Mouse (Mus musculus) granulocyte monocyte progenitor cell, adult 5-6 weeks (primary cell): ENCODE measurements around the gene Dpm3. TPM values are rescaled to one million over a fixed set of nuclear protein-coding genes. Genes with fewer than 3 reads are reported as not detected.

Source experiments
- ATAC-seq: replicated peaks from 2 replicates; pipeline ENCODE4 v1.8.0; 2016; ENCODE audit warnings: mild to moderate bottlenecking, moderate TSS enrichment, inconsistent platforms; ENCODE audit not compliant: poor library complexity, severe bottlenecking
- total RNA-seq, 2 experiments: library from RNA; stranded (forward) in 1 of 2; stranded (reverse) in 1 of 2; fragments of 200-712, 200-1000 nt in 1 of 2; fragments of >200 nt in 1 of 2; fragmentation: Nextera tagmentation in 1 of 2; gene quantifications; 2 replicates each; pipeline ENCODE4 v1.2.3; 2014 to 2017

Dpm3 gene
- total RNA-seq, 2 experiments from 2014 or later = 31.2 to 91.7 TPM

DNA sequence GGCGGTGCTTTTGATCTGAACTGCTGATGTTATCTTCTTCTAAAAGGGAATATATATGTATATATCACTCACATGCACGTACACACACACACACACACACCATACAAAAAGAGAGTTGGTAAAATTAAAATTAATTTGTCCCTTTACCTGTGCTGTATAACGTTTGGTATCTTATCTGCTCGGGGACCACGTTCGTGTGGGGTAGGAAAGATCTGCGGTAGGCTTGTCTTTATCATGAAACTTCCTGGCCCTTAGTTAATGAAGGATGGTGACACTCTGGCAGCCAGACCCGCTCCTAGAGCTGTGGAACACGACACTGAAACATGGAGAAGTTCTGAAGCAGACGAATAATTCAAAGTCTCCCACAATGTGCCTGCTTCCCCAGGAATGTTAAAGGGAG lies 32.7 kb downstream of the Dpm3 start:
- no peak for ATAC-seq

DNA sequence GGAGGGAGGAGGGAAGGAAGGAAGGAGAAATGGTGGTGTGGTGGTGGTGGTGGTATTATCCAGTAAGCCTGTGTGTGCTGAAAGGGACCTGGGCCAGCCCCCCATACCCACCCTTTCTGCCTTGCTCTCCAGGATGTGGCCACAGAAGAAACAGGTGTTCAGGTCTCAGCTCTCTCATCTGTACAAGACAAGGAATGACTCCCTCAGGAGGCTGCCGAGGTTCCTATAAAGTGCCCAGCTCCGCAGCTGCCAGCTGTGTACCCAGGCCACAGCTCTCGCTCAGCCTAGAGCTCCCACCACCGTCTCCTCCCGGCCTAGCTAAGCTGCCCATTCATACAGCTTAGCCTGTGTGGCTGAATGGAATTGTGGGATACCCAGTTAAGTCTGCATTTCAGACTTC lies 33.1 kb downstream of the Dpm3 start:
- no peak for ATAC-seq

DNA sequence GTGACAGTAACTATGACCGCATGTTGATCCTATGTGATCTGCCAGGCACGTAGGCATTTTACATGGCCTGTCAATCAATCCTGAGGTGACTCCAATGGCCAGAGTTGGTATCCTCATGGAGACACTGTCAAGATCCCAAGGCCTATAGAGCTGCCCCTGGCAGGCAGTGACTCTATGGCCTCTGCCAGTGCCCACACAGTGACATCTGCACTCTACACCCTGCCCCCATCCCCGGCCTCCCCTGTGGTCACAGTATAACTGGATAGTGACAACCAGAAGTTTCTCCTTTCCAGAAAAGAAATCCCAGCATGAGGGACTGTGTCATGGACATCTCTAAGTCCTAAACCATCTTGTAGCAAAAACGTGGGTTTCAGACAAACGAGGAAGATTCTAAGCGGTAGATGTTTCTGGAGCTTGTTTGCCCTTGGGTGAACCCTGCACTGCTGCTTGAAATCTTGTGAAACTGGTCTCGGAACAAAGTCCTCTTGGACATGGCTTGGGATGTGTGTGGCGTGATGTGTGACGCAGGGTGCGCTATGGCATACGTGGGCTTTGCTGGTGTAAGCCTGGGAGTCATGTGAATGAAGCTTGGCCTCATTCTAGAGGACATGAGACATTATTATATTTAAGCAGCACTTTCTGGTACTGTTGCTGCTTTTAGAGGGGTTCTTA lies 34.2 kb downstream of the Dpm3 start:
- ATAC-seq = no peak

DNA sequence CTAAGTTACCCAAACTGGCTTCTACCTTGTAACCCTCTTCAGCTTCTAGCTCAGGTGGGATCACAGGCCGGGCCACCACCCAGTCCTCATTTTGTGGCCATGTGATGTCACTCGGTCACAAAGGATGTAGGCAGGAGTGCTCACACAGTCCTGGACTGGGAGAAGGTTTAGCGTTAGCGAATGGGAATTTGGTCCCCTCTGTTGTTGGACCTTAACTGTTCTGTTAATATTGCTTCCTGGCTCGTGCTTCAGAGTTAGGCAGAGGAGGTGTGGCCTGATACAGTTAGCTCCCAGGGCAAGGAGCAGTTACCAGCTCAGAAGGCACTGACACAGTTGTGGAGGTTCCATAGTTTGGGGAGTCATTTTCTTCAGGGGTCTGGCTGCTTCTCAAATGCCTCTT lies 35.0 kb downstream of the Dpm3 start:
- ATAC-seq = no peak

DNA sequence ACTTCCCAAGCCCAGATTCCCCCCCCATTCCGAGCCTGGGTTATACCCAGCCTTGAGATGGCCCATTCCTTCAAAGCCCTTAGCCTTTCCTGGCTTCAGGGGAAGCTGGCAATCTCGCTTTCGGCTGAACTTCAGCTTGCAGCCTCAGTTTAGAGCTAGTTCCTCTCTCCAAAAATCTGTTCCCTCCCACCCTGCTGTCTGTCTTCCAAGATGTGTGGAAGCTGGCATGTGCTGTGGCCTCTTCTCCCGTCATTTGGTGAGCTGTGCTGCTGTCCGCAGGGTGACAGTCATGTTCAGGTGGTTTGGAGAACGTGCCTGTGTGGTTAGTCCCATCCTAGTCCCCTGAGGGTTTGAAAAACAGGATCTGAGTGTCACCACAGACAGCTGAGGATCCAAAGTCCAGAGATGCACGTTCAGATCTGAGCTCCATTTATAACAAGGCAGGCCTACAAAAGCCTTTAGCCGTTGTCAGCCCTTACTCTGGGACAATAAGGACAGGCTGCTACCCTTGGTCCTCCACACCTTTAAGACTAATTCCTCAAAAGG lies 36.6 kb downstream of the Dpm3 start:
- no peak for ATAC-seq

DNA sequence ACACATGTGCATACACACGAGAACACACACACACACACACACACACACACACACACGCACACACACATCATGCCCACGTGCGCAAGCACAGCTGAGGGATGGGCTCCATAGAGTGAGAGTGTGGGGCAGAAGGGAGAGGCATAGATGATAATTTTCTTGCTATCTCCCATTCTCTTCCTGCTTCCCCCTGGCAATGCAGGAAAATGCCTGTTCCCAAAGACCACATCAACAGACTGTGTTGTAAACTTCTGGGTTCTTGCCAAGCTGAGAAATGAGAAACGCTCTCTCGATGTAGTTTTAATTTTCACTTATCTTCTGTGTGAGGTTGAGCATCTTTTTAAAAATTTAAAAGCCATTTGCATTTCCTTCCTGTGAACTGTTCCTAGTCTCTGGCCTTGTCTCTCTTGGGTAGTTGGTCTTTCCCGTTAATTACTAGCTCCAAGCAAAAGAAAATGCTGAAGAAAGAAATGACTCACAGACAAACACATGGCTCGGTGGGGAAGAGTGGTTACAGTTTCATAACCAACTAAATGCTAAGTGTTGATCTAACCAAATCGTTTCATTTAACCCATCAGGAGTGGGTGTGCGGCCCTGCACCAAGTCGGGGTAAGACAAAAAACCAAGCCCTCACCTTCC lies 37.7 kb downstream of the Dpm3 start:
- no peak for ATAC-seq

DNA sequence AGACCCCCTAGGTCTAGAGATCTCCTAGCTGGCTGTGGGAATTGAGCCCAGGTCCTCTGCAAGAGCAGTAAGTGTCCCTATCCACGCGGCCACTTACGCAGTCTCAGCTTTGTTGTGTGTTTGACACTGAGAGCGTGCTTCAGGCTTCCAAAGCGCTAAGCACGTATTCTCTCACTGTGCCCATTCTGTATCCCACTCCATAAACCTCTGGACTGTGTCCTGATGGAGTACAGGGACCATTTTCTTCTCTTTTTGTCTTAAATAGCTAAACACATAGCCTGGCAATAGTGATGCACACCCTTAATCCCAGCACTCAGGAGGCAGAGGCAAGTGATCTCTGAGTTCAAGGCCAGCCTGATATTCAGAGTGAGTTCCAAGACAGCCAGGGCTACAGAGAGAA lies 39.8 kb downstream of the Dpm3 start:
- ATAC-seq = no peak

DNA sequence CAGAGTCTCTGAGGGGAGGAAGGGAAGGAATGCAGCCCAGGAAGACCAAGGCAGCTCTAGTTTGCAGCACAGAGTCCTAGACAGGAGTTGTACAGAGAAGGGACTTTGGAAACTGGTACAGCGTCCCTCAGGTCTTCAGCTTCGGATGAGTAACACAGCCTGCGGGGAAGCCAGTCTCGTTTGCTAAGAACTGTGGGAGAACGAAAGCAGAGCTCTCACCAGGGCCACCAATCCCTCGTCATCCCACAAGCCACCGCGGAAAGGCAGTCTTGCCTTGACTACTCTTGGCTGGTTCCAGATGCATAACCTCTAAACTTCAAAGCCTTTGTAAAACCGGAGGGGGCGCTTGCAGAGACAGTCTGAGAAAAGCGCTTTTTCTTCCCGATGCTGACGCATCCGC lies 40.3 kb downstream of the Dpm3 start:
- peak; percentile 44 for ATAC-seq

DNA sequence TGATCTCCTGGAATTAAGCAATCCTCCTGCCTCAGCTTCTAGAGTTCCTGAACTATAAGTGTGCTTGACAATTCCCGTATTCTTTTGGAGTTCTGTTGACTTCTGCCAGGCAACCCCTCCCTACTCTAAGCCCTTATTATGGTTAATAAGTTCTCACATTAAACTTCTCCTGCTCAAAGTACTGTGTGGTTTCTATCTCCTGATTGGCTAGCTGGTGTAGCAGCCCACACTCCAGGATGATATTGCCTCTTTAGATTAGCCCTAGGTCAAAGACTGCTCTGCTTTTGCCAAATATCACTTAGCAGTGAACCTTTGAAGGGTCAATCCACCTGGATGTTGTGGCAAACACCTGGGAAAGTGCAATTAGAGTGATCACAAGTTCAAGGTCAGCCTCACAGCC lies 40.9 kb downstream of the Dpm3 start:
- ATAC-seq = no peak

DNA sequence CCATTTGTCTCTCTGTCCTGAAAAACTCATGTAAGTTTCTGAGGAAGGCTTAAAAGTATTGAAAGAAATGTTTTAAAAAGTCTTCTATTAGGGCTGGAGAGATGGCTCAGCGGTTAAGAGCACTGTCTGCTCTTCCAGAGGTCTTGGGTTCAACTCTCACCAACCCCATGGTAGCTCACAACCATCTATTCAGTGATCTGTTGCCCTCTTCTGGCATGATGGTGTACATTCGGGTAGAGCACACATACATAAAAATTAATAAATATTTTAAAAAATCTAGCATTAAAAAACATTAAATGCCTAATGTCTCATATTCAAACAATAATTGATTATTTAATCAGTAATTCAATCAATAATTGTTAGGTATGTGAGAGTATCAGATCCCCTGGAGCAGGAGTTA lies 41.4 kb downstream of the Dpm3 start:
- no peak for ATAC-seq

DNA sequence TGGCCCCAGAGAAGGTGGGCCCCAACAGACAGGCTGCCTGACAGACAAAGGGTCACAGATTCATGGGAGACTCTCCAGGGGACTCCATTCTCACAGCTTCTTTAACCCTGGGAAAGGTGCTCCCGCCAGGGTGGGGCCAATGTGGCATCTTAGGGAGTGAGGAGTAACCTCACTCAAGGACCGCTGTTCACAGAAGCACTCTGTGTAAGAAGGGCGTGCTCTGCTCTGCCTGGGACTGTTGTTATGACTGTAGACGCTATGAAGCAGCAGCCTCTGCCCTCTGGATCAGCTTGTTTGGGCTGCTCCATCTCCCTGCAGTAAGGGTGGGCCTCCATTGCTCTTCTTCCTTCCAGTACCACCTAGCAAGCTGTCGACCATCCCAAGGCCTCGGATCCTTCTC lies 45.3 kb downstream of the Dpm3 start:
- ATAC-seq = no peak

DNA sequence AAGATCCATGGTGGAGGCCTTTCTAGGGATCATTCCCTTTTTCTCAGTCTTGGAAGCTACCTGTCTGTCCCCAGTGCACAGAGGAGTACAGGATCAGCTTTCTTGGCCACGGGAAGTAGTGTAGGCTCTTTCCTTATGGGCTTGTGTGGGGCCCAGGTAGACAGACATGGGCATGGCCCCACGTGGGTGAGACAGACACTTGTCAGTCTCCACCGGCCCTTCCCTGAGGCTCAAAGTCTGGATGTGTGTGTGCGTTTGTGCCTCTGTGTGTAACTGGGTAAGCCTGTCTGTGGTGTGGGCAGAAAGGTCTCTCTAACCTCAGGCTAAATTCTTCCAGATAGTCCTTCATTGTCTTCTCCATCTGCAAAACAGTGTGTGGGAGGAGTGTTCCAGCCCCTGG lies 45.9 kb downstream of the Dpm3 start:
- ATAC-seq = no peak

DNA sequence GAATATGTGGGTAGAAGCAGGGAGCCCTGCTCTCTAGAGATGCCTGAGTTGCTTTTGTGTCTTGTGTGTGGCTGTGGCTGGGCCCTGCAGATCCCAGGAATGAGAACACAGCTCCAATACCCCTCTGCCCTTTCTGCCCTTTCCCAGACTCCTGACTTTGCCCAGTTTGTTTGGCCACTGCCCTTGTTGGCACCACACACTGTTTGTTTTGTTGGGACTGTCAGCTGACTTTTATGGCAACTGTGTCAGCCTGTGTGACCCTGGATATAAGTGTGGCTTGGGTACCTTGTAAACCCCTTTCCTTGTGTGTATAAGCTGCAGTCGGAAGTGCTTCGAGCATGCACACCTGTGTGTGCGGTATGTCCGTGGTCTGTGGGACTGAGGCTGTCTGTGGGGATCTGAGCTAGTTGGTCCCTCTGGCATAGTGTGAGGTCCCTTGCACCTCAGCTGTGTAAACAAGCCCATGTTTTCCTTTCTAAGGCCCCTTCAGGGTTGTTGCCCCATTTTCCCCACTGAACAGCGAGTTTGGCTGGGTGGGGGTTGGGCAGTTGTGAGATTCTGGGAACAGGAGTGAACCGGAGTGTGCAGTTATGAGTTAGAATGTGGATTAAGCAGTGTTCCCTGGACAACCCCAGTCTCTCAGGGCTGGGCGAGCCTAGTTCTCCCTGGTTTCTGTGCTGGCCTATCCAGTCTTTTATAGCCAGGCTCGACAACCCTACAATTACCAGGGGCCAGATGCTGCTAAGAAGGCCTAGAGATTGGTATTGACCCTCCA lies 46.6 kb downstream of the Dpm3 start:
- ATAC-seq = no peak

DNA sequence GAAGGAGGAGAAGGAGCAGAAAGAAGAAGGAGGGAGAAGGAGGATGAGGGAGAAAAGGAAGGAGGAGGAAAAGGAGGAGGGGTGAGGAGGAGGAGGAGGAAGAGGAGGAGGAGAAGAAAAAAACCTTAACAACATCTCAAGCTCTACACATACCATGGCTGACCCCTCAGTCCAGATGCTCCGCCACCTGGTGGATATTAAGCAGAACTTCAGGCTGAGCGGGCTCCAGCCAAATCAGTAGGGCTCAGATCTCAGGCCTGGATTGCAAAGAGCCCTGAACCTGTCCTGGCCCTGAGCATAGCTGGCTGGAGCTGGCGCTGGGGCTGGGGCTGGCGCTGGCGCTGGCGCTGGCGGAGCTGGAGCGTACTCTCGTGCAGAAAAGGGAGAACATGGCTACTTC lies 48.9 kb downstream of the Dpm3 start:
- peak; percentile 87 for ATAC-seq

DNA sequence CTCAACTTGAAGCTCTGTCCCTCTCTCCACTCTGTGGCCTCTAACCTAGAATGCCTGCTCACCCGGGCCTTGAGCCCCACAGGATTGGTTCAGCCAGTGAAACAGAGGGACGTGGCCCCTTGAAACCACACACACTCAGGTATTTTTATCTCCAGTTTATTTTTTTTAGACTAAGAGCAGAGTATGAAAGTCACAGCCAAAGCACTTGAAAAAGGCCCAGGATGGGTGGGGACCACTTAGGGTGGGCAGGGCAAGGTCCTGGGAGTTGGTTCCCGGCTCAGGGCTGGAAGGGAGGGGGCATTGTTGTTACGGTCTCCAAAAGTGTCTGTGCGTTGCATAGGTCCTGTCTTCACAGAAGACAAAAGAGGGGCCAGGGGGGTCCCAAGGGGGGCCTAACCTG lies 55.2 kb downstream of the Dpm3 start:
- ATAC-seq = no peak

DNA sequence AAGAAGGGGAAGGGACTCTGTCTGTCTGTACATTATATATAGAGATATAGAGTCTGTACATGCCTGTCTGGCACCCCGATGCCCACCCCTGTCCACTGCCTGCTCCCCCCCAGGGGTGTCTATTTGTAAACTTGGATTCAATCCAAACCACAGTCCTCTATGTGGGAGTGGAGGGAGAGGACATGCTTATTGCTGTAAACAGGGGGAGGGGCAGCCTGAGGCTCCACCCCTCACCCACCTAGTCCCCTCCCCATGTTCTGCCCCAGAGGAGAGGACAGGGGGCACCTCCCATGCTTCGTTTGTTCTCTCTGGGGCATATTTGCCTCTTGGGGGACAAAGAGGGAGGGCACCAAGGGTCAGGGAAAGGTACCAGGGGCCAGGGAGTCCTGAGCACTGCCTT lies 55.6 kb downstream of the Dpm3 start:
- no peak for ATAC-seq

DNA sequence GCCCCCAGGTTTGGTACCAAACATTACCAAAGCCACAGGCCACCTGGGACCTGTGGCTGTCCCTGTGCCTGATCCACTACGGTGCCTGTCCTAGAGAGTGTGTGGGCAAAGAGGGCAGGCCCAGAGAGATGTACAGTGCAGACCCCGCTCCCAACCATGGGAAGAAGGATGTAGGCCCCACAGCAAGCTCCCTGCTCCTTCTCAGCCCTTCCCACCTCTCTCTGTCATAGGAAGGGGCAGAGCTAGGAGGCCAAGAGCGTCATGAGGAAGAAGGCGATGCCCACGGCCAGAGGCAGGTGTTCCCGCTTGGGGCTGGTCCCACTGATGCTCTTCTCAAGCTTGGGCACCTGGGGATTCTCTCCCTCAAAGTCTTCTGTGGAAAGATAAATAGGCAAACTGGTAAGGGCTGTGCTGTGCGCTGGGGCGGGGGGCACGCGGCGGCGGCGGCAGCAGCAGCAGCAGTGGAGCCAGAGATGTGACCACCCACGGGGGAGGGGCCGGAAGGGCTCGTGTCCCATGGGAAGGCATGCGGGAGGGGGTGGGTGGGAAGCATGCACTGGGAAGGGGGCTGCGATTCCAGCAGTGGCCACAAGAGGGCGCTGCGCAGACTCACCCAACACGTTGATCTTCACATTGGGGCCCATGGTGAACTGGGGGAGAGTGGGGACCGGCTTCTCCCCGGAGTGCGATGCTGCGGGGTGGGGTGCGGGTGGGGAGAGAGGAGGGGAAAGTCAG lies 56.2 kb downstream of the Dpm3 start:
- ATAC-seq = peak; percentile 42; the same call in 1 of the 2 replicates

DNA sequence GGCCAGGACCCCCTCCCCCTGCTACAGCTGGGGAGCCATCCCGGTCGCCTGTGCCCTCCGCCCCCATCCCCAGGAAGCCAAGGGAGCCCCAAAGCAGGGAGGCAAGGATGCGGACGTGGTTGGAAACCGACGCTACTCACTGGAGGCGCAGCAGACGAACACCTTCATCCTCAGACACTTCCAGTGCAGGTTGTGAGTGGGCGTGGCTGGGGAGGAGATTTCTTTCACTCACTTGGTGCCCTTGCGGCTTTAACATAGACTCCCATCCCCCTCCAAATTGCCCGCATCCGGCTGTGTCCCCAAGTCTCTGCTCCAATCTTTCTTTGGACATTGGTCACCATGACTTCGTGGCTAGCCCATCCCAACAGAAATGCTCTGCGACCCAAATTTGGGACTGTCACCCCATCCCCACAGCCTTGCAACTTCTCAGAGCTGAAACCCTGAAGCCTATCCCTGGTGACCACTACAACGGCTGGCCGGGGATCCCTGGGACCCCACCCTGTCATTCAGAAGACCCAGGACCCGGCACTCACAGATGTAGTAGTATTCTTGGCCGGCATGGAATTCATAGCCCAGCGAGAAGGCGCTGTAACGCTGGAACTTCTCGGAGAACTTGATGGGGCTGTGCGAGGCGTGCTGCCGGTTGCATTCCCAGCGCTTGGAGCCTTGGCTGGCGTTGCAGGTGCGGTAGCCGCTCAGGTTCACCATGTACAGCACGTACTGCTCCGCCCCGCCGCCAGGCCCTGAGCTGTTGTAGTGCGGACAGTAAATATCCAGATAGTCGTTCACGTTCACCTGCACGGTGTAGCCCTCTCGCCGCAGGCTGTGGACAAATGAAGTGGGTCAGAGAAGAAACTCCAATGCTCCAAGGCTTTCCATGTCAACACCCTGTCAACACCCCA lies 57.0 kb downstream of the Dpm3 start:
- ATAC-seq = no peak
